Mouse (Mus musculus): ENCODE measurements around the gene Elovl3. TPM values are rescaled to one million over a fixed set of nuclear protein-coding genes. Genes with fewer than 3 reads are reported as not detected.

Elovl3 gene
- not detected in 2 replicates for polyA plus RNA-seq (2015; fragmentation: Nextera tagmentation; extraction: Ambion mirVana)

GRCm38 (mm10) chr19:46131694-46132525, at the start of gene Elovl3:
Gene Elovl3, plus strand, starts transcription at chr19:46131897.
- Histone ChIP-seq H3K4me1 (replicated peaks; ENCODE audit: control insufficient read depth, insufficient read depth, low read length) (peaks cover 22% of the 10 kb centered on the region), H3K27ac (ENCODE audit: low read length) (no peak within 1 kb of the TSS), H3K9ac (replicated peaks; ENCODE audit: low read depth, low read length) (no peak within 1 kb of the TSS), H3K4me2 (ENCODE audit: low read length) (peak within 1 kb of the TSS; percentile 46), H3K4me3 (replicated peaks; ENCODE audit: low read length) (peak within 1 kb of the TSS; percentile 28), H3K27me3 (replicated peaks; ENCODE audit: control insufficient read depth, insufficient read depth, low read length) (peaks cover 45% of the 10 kb centered on the region), H3K36me3 (ENCODE audit: control insufficient read depth, insufficient read depth) (no peaks in the 10 kb centered on the region), H3K9me3 (ENCODE audit: control insufficient read depth, low read length) (no peaks in the 10 kb centered on the region)
- no peak for ATAC-seq
- WGBS, result under 1% methylated on average over 31 of the region's 31 CpGs

- H3K27ac ChIP-seq (ENCODE audit: low read length), result no peak overlapping the region
- no peak overlapping the region for H3K4me2 ChIP-seq (ENCODE audit: low read length)
- H3K9ac ChIP-seq (replicated peaks; ENCODE audit: low read depth, low read length), result no peak overlapping the region
- H3K4me3 ChIP-seq (replicated peaks; ENCODE audit: low read length), result no peak overlapping the region
- H3K36me3 ChIP-seq (ENCODE audit: control insufficient read depth, insufficient read depth), result peaks cover 39% of the 10 kb centered on the region
- no peaks in the 10 kb centered on the region for H3K9me3 ChIP-seq (ENCODE audit: control insufficient read depth, low read length)
- H3K4me1 ChIP-seq (replicated peaks; ENCODE audit: control insufficient read depth, insufficient read depth, low read length), result no peaks in the 10 kb centered on the region
- H3K27me3 ChIP-seq (replicated peaks; ENCODE audit: control insufficient read depth, insufficient read depth, low read length), result no peaks in the 10 kb centered on the region
- 95% methylated on average over 8 of the region's 8 CpGs for WGBS
- no peak for ATAC-seq
These were observed 46.5 kb upstream of the Elovl3 start for GRCm38 (mm10) chr19:46085185-46085584.

- ATAC-seq, result no peak
- Histone ChIP-seq H3K9me3 (ENCODE audit: control insufficient read depth, low read length) (no peaks in the 10 kb centered on the region), H3K4me3 (replicated peaks; ENCODE audit: low read length) (no peak overlapping the region), H3K27me3 (replicated peaks; ENCODE audit: control insufficient read depth, insufficient read depth, low read length) (no peaks in the 10 kb centered on the region), H3K4me1 (replicated peaks; ENCODE audit: control insufficient read depth, insufficient read depth, low read length) (no peaks in the 10 kb centered on the region), H3K4me2 (ENCODE audit: low read length) (no peak overlapping the region), H3K36me3 (ENCODE audit: control insufficient read depth, insufficient read depth) (peaks cover 31% of the 10 kb centered on the region), H3K27ac (ENCODE audit: low read length) (no peak overlapping the region), H3K9ac (replicated peaks; ENCODE audit: low read depth, low read length) (no peak overlapping the region)
- WGBS, result 60% methylated on average over 3 of the region's 3 CpGs
These were observed 45.4 kb upstream of the Elovl3 start for GRCm38 (mm10) chr19:46086337-46086736.

GRCm38 (mm10) chr19:46087871-46088270, 43.8 kb upstream of the Elovl3 start:
- Histone ChIP-seq H3K4me2 (ENCODE audit: low read length) (no peak overlapping the region), H3K27ac (ENCODE audit: low read length) (no peak overlapping the region), H3K4me3 (replicated peaks; ENCODE audit: low read length) (no peak overlapping the region), H3K27me3 (replicated peaks; ENCODE audit: control insufficient read depth, insufficient read depth, low read length) (no peaks in the 10 kb centered on the region), H3K4me1 (replicated peaks; ENCODE audit: control insufficient read depth, insufficient read depth, low read length) (no peaks in the 10 kb centered on the region), H3K9ac (replicated peaks; ENCODE audit: low read depth, low read length) (no peak overlapping the region), H3K9me3 (ENCODE audit: control insufficient read depth, low read length) (no peaks in the 10 kb centered on the region), H3K36me3 (ENCODE audit: control insufficient read depth, insufficient read depth) (peaks cover 18% of the 10 kb centered on the region)
- ATAC-seq, result no peak
- 72% methylated on average over 7 of the region's 7 CpGs for WGBS

GRCm38 (mm10) chr19:46091641-46092040, 40.1 kb upstream of the Elovl3 start:
- no peaks in the 10 kb centered on the region for H3K4me1 ChIP-seq (replicated peaks; ENCODE audit: control insufficient read depth, insufficient read depth, low read length)
- no peaks in the 10 kb centered on the region for H3K27me3 ChIP-seq (replicated peaks; ENCODE audit: control insufficient read depth, insufficient read depth, low read length)
- 0 out of 2 replicates have a peak, but pooled peaks cover 2% of the 10 kb centered on the region for H3K9me3 ChIP-seq (ENCODE audit: control insufficient read depth, low read length)
- H3K4me3 ChIP-seq (replicated peaks; ENCODE audit: low read length), result no peak overlapping the region
- no peak overlapping the region for H3K4me2 ChIP-seq (ENCODE audit: low read length)
- H3K9ac ChIP-seq (replicated peaks; ENCODE audit: low read depth, low read length), result no peak overlapping the region
- no peak for ATAC-seq
- WGBS, result 92% methylated on average over 4 of the region's 4 CpGs
- no peaks in the 10 kb centered on the region for H3K36me3 ChIP-seq (ENCODE audit: control insufficient read depth, insufficient read depth)
- no peak overlapping the region for H3K27ac ChIP-seq (ENCODE audit: low read length)

- Histone ChIP-seq H3K4me3 (replicated peaks; ENCODE audit: low read length) (no peak overlapping the region), H3K9me3 (ENCODE audit: control insufficient read depth, low read length) (0 out of 2 replicates have a peak, but pooled peaks cover 2% of the 10 kb centered on the region), H3K9ac (replicated peaks; ENCODE audit: low read depth, low read length) (no peak overlapping the region), H3K27me3 (replicated peaks; ENCODE audit: control insufficient read depth, insufficient read depth, low read length) (no peaks in the 10 kb centered on the region), H3K4me1 (replicated peaks; ENCODE audit: control insufficient read depth, insufficient read depth, low read length) (no peaks in the 10 kb centered on the region), H3K4me2 (ENCODE audit: low read length) (no peak overlapping the region), H3K36me3 (ENCODE audit: control insufficient read depth, insufficient read depth) (no peaks in the 10 kb centered on the region), H3K27ac (ENCODE audit: low read length) (no peak overlapping the region)
- 92% methylated on average over 2 of the region's 2 CpGs for WGBS
- no peak for ATAC-seq
These were observed 37.6 kb upstream of the Elovl3 start for GRCm38 (mm10) chr19:46094144-46094543.

- no peak overlapping the region for H3K9ac ChIP-seq (replicated peaks; ENCODE audit: low read depth, low read length)
- no peak for ATAC-seq
- 82% methylated on average over 4 of the region's 4 CpGs for WGBS
- H3K4me3 ChIP-seq (replicated peaks; ENCODE audit: low read length), result no peak overlapping the region
- no peak overlapping the region for H3K4me2 ChIP-seq (ENCODE audit: low read length)
- H3K27me3 ChIP-seq (replicated peaks; ENCODE audit: control insufficient read depth, insufficient read depth, low read length), result no peaks in the 10 kb centered on the region
- 0 out of 2 replicates have a peak, but pooled peaks cover 2% of the 10 kb centered on the region for H3K9me3 ChIP-seq (ENCODE audit: control insufficient read depth, low read length)
- H3K27ac ChIP-seq (ENCODE audit: low read length), result no peak overlapping the region
- H3K36me3 ChIP-seq (ENCODE audit: control insufficient read depth, insufficient read depth), result no peaks in the 10 kb centered on the region
- H3K4me1 ChIP-seq (replicated peaks; ENCODE audit: control insufficient read depth, insufficient read depth, low read length), result no peaks in the 10 kb centered on the region
These were observed 36.4 kb upstream of the Elovl3 start for GRCm38 (mm10) chr19:46095291-46095690.

GRCm38 (mm10) chr19:46096396-46096795, 35.3 kb upstream of the Elovl3 start:
- ATAC-seq, result no peak
- Histone ChIP-seq H3K9ac (replicated peaks; ENCODE audit: low read depth, low read length) (no peak overlapping the region), H3K36me3 (ENCODE audit: control insufficient read depth, insufficient read depth) (no peaks in the 10 kb centered on the region), H3K9me3 (ENCODE audit: control insufficient read depth, low read length) (0 out of 2 replicates have a peak, but pooled peaks cover 2% of the 10 kb centered on the region), H3K4me3 (replicated peaks; ENCODE audit: low read length) (no peak overlapping the region), H3K27me3 (replicated peaks; ENCODE audit: control insufficient read depth, insufficient read depth, low read length) (no peaks in the 10 kb centered on the region), H3K27ac (ENCODE audit: low read length) (no peak overlapping the region), H3K4me1 (replicated peaks; ENCODE audit: control insufficient read depth, insufficient read depth, low read length) (no peaks in the 10 kb centered on the region), H3K4me2 (ENCODE audit: low read length) (no peak overlapping the region)
- WGBS, result 87% methylated on average over 5 of the region's 5 CpGs

GRCm38 (mm10) chr19:46099561-46099960, 32.1 kb upstream of the Elovl3 start:
- Histone ChIP-seq H3K4me2 (ENCODE audit: low read length) (no peak overlapping the region), H3K4me1 (replicated peaks; ENCODE audit: control insufficient read depth, insufficient read depth, low read length) (no peaks in the 10 kb centered on the region), H3K9ac (replicated peaks; ENCODE audit: low read depth, low read length) (no peak overlapping the region), H3K27ac (ENCODE audit: low read length) (no peak overlapping the region), H3K4me3 (replicated peaks; ENCODE audit: low read length) (no peak overlapping the region), H3K36me3 (ENCODE audit: control insufficient read depth, insufficient read depth) (no peaks in the 10 kb centered on the region), H3K9me3 (ENCODE audit: control insufficient read depth, low read length) (no peaks in the 10 kb centered on the region), H3K27me3 (replicated peaks; ENCODE audit: control insufficient read depth, insufficient read depth, low read length) (no peaks in the 10 kb centered on the region)
- no peak for ATAC-seq
- WGBS, result 89% methylated on average over 3 of the region's 3 CpGs
